Mouse (Mus musculus): ENCODE measurements at regions not wholly inside any gene's neighbourhood (a gene's known extent, or its start where the extent isn't known, plus 50 kb on each side); places are given as distances from the start of the nearest gene placed in this dataset.
"Not testable (repeated sequence)": the region's sequence is repeated elsewhere in the genome, so short reads cannot be mapped to it uniquely, and the experiment has no call there.

DNA sequence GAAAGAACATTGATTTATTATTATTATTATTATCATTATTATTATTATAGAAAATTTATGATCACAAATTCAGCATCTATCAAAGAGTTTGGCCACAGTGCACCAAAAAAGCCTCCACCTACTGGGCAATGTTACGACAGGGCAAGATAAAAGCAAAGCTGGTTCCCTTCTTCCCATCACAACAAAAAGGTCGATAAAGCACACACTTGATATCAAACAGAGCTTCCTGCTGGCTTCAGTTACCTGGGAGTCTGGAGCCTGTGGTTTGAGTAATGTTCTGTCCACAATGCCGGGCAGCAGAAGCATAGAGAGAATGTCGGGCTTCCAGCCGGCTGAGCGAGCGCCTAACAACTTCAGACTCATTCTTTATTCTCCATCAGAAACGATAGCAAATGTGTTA lies 101.2 kb upstream of the Ifngr1 start:
- intact Hi-C loops (cut with DNase I) = loop anchor here (5.0 to 10.0 kb wide), 2 partner anchors 204 to 402 kb away; no protein-coding TSS in a partner anchor
- DNase-seq (ENCODE audit: low spot score in 2 of 2) = no peak

DNA sequence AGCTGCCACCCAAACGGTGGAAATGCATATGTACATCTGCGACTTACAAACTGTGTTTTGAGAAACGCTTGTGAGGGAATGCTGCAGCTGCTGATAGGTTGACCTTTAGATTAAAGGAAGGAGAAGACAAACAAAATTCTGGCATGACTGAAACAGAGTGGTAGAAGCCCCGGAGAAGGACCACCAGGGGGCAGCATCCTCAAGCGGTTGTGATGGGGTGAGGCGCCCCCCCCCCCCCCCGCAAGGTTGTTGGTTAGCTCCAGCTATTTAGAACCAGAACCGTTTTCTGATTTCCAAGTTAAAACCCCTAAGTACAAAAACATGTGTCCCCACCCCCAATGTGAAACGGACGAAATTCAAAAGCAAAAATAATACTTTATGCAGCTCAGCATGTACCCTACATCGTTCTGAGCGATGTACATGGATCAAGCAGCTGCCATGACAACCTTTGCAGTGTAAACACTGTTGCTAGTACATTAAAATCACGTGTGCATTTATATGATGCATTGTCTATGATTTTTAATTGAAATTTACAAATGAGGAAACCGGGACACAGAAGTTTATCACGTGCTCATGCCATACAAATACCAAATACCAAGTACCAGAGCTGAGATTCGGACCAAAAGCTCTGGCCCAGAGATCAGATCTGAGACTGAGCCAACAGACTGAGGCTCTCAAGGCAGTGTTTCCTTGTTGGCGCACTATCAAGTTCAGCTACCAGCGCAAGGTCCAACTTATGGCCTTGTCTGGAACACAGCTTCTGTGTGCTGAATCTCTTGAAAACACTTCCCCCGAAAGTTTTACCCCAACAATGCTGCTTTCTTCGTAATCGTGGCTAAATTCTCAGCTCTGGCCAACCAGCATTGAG lies 100.0 kb upstream of the Ifngr1 start:
- intact Hi-C loops (cut with DNase I) = loop anchor here (5.0 to 10.0 kb wide), 2 partner anchors 203 to 401 kb away; no protein-coding TSS in a partner anchor
- peak; percentile 28 to 69 for DNase-seq (ENCODE audit: low spot score in 2 of 2)

DNA sequence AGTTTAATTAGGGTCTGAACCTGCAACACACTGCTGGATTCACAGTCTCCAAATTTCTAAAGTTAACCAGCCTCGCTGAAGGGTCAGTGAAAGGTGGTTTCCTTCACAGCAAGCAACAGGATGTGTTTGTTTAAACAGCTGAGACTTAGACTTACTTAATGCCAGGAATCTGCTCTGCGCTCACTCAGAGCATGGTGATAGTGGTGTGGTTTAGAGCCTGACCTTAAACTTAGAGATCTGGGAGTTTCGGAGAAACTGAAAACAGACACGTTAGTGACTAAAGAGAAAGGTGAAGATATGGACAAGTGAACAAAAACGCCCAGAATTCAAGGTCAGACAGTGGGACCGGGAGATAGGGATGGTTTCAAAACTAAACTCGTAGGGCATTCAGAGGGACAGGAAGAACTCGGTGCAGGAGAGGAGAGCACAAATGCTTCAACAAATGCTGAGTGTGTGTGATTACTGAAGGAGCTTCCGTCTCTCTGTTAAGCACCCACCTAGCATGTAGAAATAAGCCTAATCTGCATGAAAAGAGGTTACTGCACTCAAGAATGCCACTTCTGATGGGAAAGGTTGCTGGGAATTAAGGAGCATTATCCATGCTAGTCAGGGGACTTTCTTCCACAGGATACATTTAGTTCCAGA lies 97.2 kb upstream of the Ifngr1 start:
- DNase-seq (ENCODE audit: low spot score in 2 of 2) = no peak
- intact Hi-C loops (cut with DNase I) = loop anchor here (5.0 to 10.0 kb wide), 2 partner anchors 200 to 398 kb away; no protein-coding TSS in a partner anchor

DNA sequence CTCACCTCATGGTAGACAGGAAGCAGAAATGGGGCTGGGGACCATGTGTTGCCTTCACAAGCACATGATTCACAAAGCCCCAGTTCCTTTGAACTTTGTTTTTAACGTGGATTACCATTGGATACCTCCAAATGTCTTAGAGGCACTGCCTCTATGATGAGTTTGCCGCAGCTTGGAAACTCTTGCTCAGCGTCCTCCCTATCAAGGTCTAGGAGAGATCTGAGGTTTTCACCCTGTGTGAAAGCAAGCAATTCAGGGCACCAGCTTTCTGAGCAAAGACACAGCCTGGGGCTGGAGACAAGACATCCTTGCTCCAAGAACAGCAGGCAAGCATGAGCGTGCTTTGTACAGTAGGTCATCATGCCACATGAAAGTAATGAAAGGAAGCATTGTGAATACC lies 93.6 kb upstream of the Ifngr1 start:
- intact Hi-C loops (cut with DNase I) = loop anchor here (10.0 kb wide), 1 partner anchor 197 kb away; no protein-coding TSS in a partner anchor
- no peak for DNase-seq (ENCODE audit: low spot score in 2 of 2)

- intact Hi-C loops (cut with DNase I) = no loop called here
- DNase-seq (ENCODE audit: low spot score in 2 of 2) = no peak
Observed at GRCm38 (mm10) chr10:19502874-19503273, 88.9 kb upstream of the Ifngr1 start.

DNA sequence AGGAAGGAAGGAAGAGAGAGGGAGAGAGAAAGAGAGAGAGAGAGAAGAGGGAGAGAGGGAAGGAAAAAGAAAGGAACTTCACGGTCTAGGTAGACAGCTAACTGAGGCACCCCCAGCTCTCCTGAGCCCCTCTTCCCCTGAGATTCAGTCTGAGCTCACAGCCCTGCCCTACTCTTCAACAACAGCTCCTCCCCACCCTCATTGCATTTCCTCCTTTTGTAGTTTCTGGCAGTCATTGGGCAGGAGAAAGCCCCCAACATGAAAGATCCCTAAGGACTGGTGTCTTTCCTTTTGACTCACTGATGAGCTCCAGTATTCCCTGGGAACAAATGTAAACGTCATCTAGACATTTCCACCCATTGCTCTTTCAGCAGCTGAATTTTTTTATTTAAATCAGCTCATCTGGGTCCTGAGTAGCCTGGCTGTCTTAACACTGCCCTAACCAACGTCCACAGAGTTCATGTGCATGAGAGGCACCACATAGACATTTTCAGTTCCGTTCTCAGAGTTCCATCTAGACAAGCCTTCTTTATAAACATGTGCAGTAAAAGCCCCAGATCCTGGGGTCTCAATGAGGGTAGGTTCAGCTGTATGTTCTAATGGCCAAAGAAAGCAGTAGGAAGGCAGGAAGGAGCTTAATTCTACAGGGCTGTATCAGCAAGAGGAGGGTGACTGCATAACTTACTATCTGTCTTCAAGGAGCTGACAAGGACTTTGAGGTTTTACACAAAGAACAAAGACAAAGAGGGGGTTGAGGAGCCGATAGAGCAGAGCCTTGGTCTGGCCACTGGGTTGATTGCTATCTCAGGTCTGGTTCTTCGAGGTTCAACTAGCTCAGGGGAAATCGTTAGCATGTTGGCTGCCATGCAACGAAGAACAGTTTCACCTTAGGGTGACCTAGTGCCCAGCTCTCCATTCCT lies 87.6 kb upstream of the Ifngr1 start:
- intact Hi-C loops (cut with DNase I) = no loop called here
- no peak for DNase-seq (ENCODE audit: low spot score in 2 of 2)

DNA sequence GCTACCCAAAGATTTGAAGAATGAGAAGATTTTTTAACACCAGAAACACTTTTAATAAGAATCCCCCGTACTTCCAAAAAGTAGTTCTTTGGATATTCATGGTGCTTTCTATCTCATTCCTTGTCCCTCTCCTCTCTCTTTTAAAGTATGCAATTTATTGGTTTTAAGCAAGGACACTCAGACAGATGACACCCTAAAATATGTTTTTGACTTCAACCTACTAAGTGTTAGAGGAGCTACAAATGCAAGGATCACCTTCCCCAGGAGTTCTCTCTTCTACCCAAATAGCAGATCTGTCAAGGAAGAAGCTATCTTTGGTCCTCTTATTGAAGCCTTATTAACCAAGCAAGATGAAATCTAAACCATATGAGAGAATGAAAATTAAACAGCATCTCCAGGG lies 86.6 kb upstream of the Ifngr1 start:
- intact Hi-C loops (cut with DNase I) = no loop called here
- DNase-seq (ENCODE audit: low spot score in 2 of 2) = no peak

- no peak for DNase-seq (ENCODE audit: low spot score in 2 of 2)
- intact Hi-C loops (cut with DNase I) = no loop called here
Observed at GRCm38 (mm10) chr10:19505979-19506378, 85.8 kb upstream of the Ifngr1 start.

DNA sequence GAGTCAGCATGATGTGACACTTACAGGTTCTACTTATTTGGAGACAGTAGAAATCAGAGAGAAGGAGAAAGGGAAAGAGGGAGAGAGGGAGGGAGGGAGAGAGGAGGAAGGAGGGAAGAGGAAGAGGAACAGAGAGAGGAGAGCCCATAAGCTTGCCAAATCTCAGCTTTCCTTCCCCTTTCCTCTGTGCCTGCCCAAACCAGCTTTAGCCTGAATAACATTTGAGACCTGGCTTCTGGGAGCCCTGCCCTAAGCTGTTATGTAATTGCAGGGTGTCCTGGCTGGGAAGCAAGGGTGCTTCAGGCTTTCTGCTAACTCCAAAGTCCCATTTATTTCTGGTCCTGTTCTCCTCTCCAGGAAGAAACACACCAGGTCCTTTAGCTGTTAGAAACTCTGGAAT lies 85.3 kb upstream of the Ifngr1 start:
- DNase-seq (ENCODE audit: low spot score in 2 of 2) = no peak
- intact Hi-C loops (cut with DNase I) = no loop called here

GRCm38 (mm10) chr10:19508221-19508745 lies 83.5 kb upstream of the Ifngr1 start:
- no peak for DNase-seq (ENCODE audit: low spot score in 2 of 2)
- intact Hi-C loops (cut with DNase I) = no loop called here

- intact Hi-C loops (cut with DNase I) = loop anchor here (10.0 kb wide), 1 partner anchor 595 kb away; no protein-coding TSS in a partner anchor
- DNase-seq (ENCODE audit: low spot score in 2 of 2) = no peak
Observed at GRCm38 (mm10) chr10:19510047-19510446, 81.7 kb upstream of the Ifngr1 start.

GRCm38 (mm10) chr10:19514366-19514765 lies 77.4 kb upstream of the Ifngr1 start:
- intact Hi-C loops (cut with DNase I) = loop anchor here (10.0 kb wide), 1 partner anchor 600 kb away; no protein-coding TSS in a partner anchor
- not testable (repeated sequence) for DNase-seq (ENCODE audit: low spot score in 2 of 2)

GRCm38 (mm10) chr10:19514837-19515236 lies 76.9 kb upstream of the Ifngr1 start:
- intact Hi-C loops (cut with DNase I) = loop anchor here (10.0 kb wide), 1 partner anchor 600 kb away; no protein-coding TSS in a partner anchor
- DNase-seq (ENCODE audit: low spot score in 2 of 2) = no peak

- no peak for DNase-seq (ENCODE audit: low spot score in 2 of 2)
- intact Hi-C loops (cut with DNase I) = loop anchor here (10.0 kb wide), 1 partner anchor 601 kb away; no protein-coding TSS in a partner anchor
Observed at GRCm38 (mm10) chr10:19516011-19516410, 75.7 kb upstream of the Ifngr1 start.

DNA sequence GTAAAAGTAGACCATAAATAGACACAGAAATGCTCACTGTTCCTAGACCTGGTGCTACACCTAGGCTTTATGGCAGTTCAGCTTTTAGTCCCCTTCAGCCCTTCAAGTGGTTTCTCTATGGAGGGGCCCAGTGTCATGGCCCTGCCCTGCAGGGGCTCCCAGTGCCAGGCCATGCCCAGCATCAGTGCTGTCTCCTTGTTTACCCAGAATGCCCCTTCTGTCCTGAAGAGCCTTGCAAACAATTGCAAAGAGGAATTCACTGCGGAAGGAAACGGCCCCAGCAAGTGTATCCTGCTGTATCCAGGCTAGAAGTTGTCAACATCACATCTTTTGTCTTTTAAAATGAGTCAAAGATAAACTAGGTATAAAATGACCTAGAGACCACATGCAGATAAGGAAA lies 74.7 kb upstream of the Ifngr1 start:
- DNase-seq (ENCODE audit: low spot score in 2 of 2) = no peak
- intact Hi-C loops (cut with DNase I) = loop anchor here (10.0 kb wide), 1 partner anchor 602 kb away; no protein-coding TSS in a partner anchor

GRCm38 (mm10) chr10:19518763-19519162 lies 73.0 kb upstream of the Ifngr1 start:
- intact Hi-C loops (cut with DNase I) = loop anchor here (1.0 to 10.0 kb wide), 2 partner anchors 278 to 604 kb away; no protein-coding TSS in a partner anchor
- peak; percentile 9 to 14 for DNase-seq (ENCODE audit: low spot score in 2 of 2)

DNA sequence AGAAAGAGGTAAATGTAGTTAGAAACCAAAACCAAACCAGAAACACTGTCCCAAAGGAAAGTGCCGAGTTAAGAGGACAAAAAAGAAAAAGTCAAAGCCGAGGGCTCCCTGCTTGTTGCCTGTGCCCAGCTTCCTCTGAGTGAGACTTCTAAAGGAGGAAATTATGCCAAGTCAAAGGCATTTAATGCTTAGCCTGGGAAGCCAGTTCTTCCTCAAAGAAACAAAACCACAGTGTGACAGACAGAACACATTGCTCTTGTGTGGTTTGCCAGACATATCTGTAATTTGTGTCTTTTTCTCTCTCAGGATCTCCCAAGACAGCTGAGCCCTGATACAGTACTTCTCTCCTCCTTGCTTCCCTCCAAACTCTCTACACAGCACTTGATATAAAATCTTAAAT lies 69.6 kb upstream of the Ifngr1 start:
- intact Hi-C loops (cut with DNase I) = no loop called here

DNA sequence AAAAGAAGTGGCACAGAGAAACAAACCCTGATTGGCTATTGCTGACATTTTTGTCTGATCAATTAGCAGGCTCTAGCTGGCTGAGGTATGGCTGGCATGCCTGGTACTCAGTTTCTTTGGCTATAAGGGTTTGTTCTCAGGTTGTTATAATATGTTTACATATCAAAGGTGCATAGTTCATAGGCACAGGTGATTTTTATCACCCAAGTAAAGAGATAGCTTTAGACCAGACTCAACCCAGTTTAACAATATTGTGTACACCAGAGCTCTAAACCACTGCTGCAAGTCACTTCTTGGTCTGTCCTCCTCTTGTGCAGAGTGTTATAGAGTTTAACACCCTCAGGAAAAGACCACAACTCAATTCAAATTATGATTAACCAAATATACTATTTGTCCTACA lies 65.8 kb upstream of the Ifngr1 start:
- intact Hi-C loops (cut with DNase I) = no loop called here

More for the DNA sequence above, 69.6 kb upstream of the Ifngr1 start:
- no peak for DNase-seq (ENCODE audit: low spot score in 2 of 2)

DNA sequence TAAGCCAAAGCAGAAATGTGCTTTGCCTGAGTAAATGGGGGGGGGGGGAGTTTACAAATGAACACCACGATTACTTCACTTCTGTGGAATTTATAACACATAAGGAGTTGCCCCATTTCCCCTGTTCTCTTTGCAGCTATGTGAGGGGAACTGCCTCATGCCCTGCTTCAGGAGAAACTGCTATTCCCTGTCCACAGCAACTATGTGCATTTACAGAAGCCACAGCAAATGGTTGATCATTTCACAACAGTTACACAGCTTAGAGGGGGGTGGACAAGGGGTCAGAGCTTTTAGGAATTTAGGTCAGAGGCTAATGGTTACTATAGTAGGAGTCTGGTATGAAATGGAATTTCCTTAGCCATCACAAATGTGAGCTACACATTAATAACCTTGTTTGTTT lies 65.4 kb upstream of the Ifngr1 start:
- intact Hi-C loops (cut with DNase I) = no loop called here
- no peak for DNase-seq (ENCODE audit: low spot score in 2 of 2)

More for the DNA sequence above, 65.8 kb upstream of the Ifngr1 start:
- no peak for DNase-seq (ENCODE audit: low spot score in 2 of 2)

Measured in left cerebral cortex, postnatal 14 days (tissue).